Mouse (Mus musculus) limb, embryonic 14.5 days (tissue): Measurements from ENCODE around the gene Rapgef3. TPM values are rescaled to one million over a fixed set of nuclear protein-coding genes. Genes with fewer than 3 reads are reported as not detected.
A peak's percentile ranks its signal among the peaks of the same experiment; 100 is the strongest.

Experiments
- ATAC-seq: fragments of 200-750 bp; cut with Nextera tagmentation; 2 replicates; pipeline ENCODE4 v1.8.0; 2017; ENCODE audit warnings: low read depth, moderate number of reproducible peaks, moderate TSS enrichment; ENCODE audit not compliant: low FRiP score
- DNase-seq: peaks from one replicate; pipeline ENCODE4 v3.0.0-alpha.2; 2015; ENCODE audit warnings: low spot score
- H3K27ac ChIP-seq: fragments of 300-500 bp; sonication (generic); replicated peaks from 2 replicates; pipeline ENCODE4 v1.5.1; 2014; ENCODE audit warnings: low read depth, mild to moderate bottlenecking, low read length, moderate library complexity, mixed read lengths
- H3K27me3 ChIP-seq: fragments of 300-500 bp; sonication (generic); 2 replicates; pipeline ENCODE4 v1.6.1; 2014; ENCODE audit warnings: low read length, mixed read lengths; ENCODE audit not compliant: control insufficient read depth, insufficient read depth
- H3K36me3 ChIP-seq: fragments of 300-500 bp; sonication (generic); 2 replicates; pipeline ENCODE4 v1.6.1; 2014; ENCODE audit warnings: mild to moderate bottlenecking, low read length, moderate library complexity, mixed read lengths; ENCODE audit not compliant: control insufficient read depth, insufficient read depth
- H3K4me1 ChIP-seq: fragments of 300-500 bp; sonication (generic); 2 replicates; pipeline ENCODE4 v1.6.1; 2014; ENCODE audit warnings: antibody characterized with exemption, low read length, mixed read lengths; ENCODE audit not compliant: control insufficient read depth, insufficient read depth
- H3K4me2 ChIP-seq: fragments of 300-500 bp; sonication (generic); replicated peaks from 2 replicates; pipeline ENCODE4 v1.6.1; 2014; ENCODE audit warnings: low read depth, mild to moderate bottlenecking, low read length, moderate library complexity; ENCODE audit not compliant: severe bottlenecking
- H3K4me3 ChIP-seq: fragments of 300-500 bp; sonication (generic); replicated peaks from 2 replicates; pipeline ENCODE4 v1.5.1; 2014; ENCODE audit warnings: low read length
- H3K9ac ChIP-seq: fragments of 300-500 bp; sonication (generic); 2 replicates; pipeline ENCODE4 v1.6.1; 2014; ENCODE audit warnings: mild to moderate bottlenecking, low read depth, low read length, moderate library complexity; ENCODE audit not compliant: severe bottlenecking
- H3K9me3 ChIP-seq: fragments of 300-500 bp; sonication (generic); 2 replicates; pipeline ENCODE4 v1.6.1; 2016; ENCODE audit warnings: low read length; ENCODE audit not compliant: control insufficient read depth
- POLR2A ChIP-seq: fragments of 200-500 bp; IDR thresholded peaks from 2 replicates; pipeline ENCODE4 v1.8.0; 2012; ENCODE audit warnings: inconsistent platforms, mild to moderate bottlenecking, moderate library complexity, borderline replicate concordance; ENCODE audit not compliant: insufficient read depth, insufficient read length; ENCODE audit errors: extremely low read depth
- WGBS: fragments of 180-500 bp; shearing (Covaris S2); extraction: QIAGEN DNeasy Blood & Tissue Kit; methylation state at CpG from one replicate; pipeline ENCODE4 v1.1.7; 2014; 5-methylcytosine and 5-hydroxymethylcytosine counted together
- polyA plus RNA-seq, 2 experiments: library from polyadenylated mRNA; depleted of rRNA in 1 of 2; stranded (reverse) in 1 of 2; unstranded in 1 of 2; fragments of >200 nt; fragmentation: Nextera tagmentation in 1 of 2; extraction: Ambion mirVana in 1 of 2; gene quantifications; 2 replicates each; pipeline versions ENCODE4 v1.2.1 to v1.2.3; 2012 to 2014

Rapgef3 gene
- polyA plus RNA-seq, 2 experiments = 8.0 to 21.7 TPM

DNA sequence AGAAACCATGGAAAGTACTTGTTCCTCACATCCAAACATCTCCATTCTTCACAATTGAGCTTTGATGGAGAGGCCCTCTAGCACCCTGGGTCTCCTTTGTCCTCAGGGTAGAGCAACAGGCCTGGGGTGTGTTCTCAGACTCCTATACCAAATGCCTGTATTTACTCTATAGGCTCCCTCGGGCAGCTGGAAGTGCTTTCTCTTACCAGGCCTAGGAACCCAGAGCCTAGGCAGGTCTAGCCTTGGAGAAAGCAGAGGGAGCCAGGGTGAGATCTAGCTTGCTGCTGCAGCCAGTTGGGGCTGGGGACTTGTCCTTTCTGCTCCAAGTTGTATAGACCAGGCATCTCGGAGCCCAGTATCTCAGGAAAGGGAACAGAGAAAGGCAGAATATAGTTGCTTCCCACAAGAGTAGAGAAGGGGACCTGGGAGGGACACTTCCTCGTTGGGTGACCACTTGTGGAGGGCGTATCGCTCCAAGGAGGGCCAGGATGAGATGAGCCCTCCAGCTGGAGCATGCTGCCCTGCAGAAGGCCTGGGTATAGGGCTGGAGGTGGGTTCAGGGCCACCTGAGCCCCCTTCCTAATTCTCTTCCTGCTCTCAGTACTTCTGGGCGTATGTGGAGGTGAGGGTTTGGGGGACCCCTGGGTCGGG lies 19.5 kb upstream of the Rapgef3 start:
- Histone ChIP-seq H3K27ac (no peak overlapping the region), H3K36me3 (peaks cover 11% of the 10 kb centered on the region), H3K9ac (no peak overlapping the region), H3K27me3 (no peaks in the 10 kb centered on the region), H3K4me1 (peaks cover 11% of the 10 kb centered on the region), H3K4me3 (no peak overlapping the region), H3K9me3 (no peaks in the 10 kb centered on the region), H3K4me2 (no peak overlapping the region)
- DNase-seq (no peak), ATAC-seq (no peak)
- 76% methylated on average over 7 of the region's 7 CpGs for WGBS
- TF ChIP-seq POLR2A = no peak

DNA sequence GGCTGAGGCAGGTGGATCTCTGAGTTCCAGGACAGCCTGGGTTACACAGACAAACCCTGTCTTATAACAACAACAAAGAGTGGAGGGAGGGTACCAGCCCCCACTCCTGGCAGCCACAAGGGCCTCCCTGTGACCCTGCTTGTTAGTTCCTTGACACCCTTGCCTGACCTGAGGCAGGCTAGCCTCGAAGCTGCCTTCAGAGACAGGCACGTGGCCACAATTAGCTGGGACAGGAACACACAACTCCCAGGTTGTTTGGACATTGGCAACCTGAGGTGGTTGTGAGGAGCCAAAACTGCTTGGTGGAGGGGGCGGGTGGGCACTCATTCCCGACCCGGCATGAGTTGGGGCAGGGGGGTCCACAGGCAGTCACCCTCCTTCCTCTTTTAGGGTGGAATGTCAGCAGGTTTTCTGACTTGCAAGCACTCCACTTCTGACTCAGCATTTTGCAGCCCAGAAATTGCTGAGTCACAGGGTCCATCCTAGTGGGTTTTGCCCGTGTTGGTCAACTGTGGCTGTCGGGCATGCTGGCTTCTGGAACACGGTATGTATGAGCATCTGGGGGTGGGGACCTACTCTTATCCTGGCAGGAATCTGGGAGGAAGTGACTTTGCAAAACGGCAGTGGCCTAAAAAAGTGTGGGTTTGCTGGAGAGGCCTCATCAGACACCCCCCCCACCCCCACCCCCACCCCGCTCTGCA lies 18.8 kb upstream of the Rapgef3 start:
- Histone ChIP-seq H3K9ac (no peak overlapping the region), H3K4me3 (no peak overlapping the region), H3K9me3 (no peaks in the 10 kb centered on the region), H3K4me2 (no peak overlapping the region), H3K27ac (no peak overlapping the region), H3K36me3 (peaks cover 4% of the 10 kb centered on the region; the same call in 1 of the 2 replicates), H3K27me3 (no peaks in the 10 kb centered on the region), H3K4me1 (peaks cover 15% of the 10 kb centered on the region)
- no peak for ATAC-seq
- DNase-seq = no peak
- WGBS = 71% methylated on average over 10 of the region's 10 CpGs
- TF ChIP-seq POLR2A = no peak

DNA sequence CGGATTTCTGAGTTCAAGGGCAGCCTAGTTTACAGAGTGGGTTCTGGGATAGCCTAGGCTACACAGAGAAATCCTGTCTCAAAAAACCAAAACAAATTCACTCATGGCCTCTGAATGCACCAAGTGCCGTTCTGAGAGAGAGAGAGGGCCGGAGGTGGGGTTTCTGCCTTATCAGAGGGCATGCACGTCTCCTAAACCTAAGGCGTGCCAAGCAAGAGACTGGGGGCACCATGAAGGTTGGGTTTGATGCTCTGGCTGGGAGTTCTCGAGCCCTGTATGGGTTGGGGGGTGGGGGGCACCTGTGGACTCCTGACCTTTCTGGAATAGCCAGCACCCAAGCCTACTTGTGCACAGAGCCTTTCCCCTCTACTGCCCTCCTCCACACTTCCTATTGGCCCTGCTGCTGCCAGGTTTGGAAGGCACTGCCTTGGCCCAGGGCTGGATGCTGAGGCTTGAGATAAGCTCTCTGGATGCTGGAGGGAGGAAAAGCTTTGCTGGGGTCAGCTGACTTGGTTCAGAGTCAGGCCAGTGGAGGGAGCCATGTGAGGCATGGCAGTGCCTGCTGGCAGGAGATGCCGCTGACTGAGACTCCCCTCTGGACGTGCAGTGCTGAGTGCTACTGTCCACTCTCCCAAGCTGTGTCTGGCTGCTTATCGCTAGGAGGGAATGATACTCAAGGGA lies 18.1 kb upstream of the Rapgef3 start:
- DNase-seq (no peak), ATAC-seq (no peak)
- Histone ChIP-seq H3K9ac (no peak overlapping the region), H3K4me3 (no peak overlapping the region), H3K27ac (no peak overlapping the region), H3K9me3 (no peaks in the 10 kb centered on the region), H3K4me1 (peaks cover 22% of the 10 kb centered on the region), H3K4me2 (no peak overlapping the region), H3K36me3 (no peaks in the 10 kb centered on the region), H3K27me3 (no peaks in the 10 kb centered on the region)
- WGBS = 84% methylated on average over 9 of the region's 9 CpGs
- TF ChIP-seq POLR2A = no peak

DNA sequence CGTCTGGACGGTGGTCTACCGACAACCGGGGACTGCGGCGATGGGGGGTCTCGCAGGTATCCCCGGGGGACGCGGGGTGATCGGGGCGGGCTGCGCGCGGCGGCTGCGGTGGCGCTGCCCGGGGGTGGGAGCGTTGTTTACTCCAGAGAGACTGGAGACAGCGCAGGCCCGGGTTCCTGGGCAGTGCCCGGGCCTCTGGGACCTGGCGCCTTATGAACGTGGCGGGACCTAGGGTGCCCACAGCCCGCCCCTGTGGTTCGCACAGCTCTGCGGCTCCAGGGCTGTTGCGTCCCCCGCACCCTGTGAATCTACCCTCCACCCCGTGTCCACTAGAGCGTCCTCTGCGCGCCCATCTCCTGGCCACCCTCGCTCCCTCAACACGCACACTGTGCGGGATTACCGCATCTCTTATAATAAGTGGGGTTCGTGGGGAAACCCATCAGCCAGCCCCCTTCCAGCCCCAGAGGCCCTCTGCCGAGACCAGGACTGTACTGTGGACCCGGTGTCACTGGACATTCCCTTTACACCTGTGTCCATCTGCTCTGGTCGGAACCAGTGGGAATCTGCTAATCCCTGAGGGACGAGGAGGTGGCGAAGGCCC lies 16.9 kb upstream of the Rapgef3 start:
- H3K4me1 ChIP-seq = peaks cover 32% of the 10 kb centered on the region
- H3K27me3 ChIP-seq = no peaks in the 10 kb centered on the region
- WGBS = 6% methylated on average over 38 of the region's 45 CpGs
- H3K9me3 ChIP-seq = no peaks in the 10 kb centered on the region
- no peak overlapping the region for H3K27ac ChIP-seq
- peak overlapping the region; percentile 88 for H3K4me2 ChIP-seq
- DNase-seq = no peak
- peak overlapping the region; percentile 81 for H3K9ac ChIP-seq
- peak overlapping the region; percentile 75 for H3K4me3 ChIP-seq
- no peak for TF ChIP-seq POLR2A
- no peaks in the 10 kb centered on the region for H3K36me3 ChIP-seq
- ATAC-seq = 0 out of 2 replicates have a peak, but pooled peaks have one; percentile 12

DNA sequence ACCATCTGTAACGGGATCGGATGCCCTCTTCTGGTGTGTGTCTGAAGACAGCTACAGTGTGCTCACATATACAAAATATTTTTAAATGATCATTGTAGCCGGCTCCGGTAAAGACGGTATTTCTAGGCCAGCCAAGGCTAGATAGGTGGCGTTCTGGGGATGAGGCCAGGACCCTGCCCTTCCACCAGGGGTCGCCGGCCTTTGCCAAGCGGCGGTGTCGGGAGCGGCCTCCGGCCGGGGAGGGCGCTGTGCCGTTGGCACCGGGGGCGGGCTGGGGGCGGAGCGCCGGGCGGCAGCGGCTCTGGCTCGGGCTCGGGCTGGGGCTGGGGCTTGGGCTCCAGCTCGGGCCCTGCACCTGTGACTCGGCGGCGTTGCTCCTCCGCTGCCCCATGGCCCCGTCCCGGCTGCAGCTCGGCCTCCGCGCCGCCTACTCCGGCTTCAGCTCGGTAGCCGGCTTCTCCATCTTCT lies 16.4 kb upstream of the Rapgef3 start:
- H3K4me1 ChIP-seq = peaks cover 32% of the 10 kb centered on the region
- WGBS = 3% methylated on average over 33 of the region's 39 CpGs
- peak; percentile 68; the same call in 1 of the 2 replicates for TF ChIP-seq POLR2A

More for the DNA sequence above, 16.4 kb upstream of the Rapgef3 start:
- no peaks in the 10 kb centered on the region for H3K9me3 ChIP-seq
- H3K36me3 ChIP-seq = no peaks in the 10 kb centered on the region
- no peak overlapping the region for H3K27ac ChIP-seq
- peak; percentile 60 for ATAC-seq
- H3K27me3 ChIP-seq = no peaks in the 10 kb centered on the region
- DNase-seq = peak; percentile 73
- peak overlapping the region; percentile 88 for H3K4me2 ChIP-seq
- H3K9ac ChIP-seq = peak overlapping the region; percentile 81
- peak overlapping the region; percentile 75 for H3K4me3 ChIP-seq
